Mouse (Mus musculus): ENCODE data around the gene Slc6a4. TPM values are rescaled to one million over a fixed set of nuclear protein-coding genes. Genes with fewer than 3 reads are reported as not detected.

Slc6a4 gene
- total RNA-seq (2023): 0.21 to 0.29 TPM in 2 of 4 replicates, not detected in the others

DNA sequence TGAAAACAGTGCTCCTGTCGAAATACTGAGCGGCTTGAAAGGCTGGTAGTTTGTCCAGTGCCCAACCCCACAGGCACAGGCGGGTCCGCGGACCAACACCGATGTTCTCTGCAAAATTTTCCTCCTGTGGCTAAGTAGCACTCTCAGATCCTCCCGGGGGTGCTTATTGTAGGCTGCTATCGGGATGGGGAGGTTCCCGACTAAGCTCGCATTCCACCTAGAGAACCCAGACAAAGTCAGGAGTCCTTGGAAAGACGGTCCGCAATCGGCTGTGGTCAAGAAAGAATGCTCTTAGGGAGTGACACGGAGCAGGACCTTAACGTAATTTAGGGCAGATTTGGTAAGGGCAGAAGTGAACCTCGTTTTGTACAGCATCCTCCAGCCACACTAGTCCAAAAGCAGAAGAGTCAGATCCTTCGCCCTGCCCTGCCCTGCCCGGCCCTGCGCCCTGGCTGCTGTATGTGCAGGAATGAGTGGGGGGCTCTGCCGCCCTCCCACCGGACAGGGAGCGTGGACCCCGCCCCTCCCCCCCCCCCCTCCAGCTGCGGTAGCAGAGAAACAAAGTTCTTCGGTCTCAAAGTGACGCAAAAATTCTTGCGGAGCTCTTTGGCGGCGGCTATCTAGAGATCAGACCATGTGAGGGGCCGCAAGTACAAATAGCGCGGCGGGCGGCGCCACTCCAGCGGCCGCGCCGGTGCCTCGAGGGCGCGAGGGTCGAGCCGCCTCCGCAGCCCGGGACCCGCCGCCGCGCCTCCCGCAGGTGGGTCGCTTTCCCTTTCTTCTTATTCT is at the start of gene Slc6a4:
TSS of gene Slc6a4 (plus strand) at position 688 of the 789 bp plus-strand sequence.

DNA sequence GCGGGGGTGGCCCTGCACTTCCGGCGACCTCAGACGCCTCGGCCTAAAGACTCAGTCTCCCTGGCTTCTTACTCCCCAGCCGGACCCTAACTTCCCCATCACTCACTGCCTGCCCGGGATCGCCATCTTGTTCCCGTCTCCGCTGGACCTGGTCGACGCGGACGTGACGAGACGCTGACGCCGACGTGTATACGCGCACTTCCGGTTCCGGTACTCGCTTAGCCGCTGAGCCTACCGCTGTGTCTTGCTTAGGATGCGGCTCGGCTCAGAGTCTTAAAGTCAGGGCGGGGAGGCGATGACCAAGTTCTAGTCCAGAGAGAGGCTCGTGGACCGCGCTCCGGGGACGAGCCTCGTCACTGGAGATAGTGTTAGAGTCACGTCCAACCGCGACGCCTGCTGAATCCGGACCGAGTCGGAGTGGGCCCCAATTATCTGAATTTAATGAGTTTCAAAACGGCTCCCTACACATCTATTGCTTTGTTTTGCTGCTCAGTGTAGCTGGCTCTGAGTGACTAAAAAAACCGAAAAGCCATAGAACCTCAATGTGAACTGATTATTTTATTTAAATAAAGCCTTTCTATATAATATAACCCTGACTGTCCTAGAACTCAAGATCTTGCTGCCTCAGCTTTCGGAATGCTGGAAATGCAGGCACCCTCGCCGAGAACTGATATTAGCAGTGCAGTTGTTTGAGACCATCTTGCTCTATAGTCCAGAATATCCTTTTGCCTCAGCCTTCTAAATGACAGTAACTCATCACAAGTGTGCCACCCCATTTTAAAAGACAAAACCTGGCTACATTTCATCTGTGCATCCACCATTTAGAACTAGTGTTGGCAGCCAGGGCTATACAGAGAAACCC is 80.1 kb downstream of the Slc6a4 start, which contains the start of gene Nsrp1:
TSS of gene Nsrp1 (minus strand) at position 163 of the 862 bp plus-strand sequence.

Other genes starting within 250 kb of the Slc6a4 start
- 38.3 to 53.1 TPM (median 45.4 TPM) in 4 replicates for gene Gosr1, start 235.0 kb upstream of the Slc6a4 start, total RNA-seq (2023)
- 0.91 to 2.0 TPM (median 1.5 TPM) in 4 replicates for gene Cpd, start 151.6 kb upstream of the Slc6a4 start, total RNA-seq (2023)
- not detected in 4 replicates for gene Tmigd1, start 96.4 kb upstream of the Slc6a4 start, total RNA-seq (2023)
- 41.2 to 50.3 TPM (median 48.6 TPM) in 4 replicates for gene Blmh, start 73.8 kb upstream of the Slc6a4 start, total RNA-seq (2023)
- 22.7 to 31.1 TPM (median 25.2 TPM) in 4 replicates for gene Nsrp1, start 79.8 kb downstream of the Slc6a4 start, total RNA-seq (2023)
- 0.52 to 1.5 TPM (median 1.0 TPM) in 4 replicates for gene Efcab5, start 190.4 kb downstream of the Slc6a4 start, total RNA-seq (2023)
- 143 to 150 TPM (median 146 TPM) in 4 replicates for gene Ssh2, start 217.7 kb downstream of the Slc6a4 start, total RNA-seq (2023)